Mouse (Mus musculus) CH12.LX (cell line): ENCODE data around the gene Spsb4. TPM values are rescaled to one million over a fixed set of nuclear protein-coding genes. Genes with fewer than 3 reads are reported as not detected.

Experiments used
- DNase-seq: peaks from one replicate; pipeline ENCODE4 v3.0.0-alpha.2; 2013; ENCODE audit errors: extremely low read depth
- H3K27ac ChIP-seq: 2 replicates; pipeline ENCODE4 v1.5.1; 2012; ENCODE audit warnings: low read depth, mild to moderate bottlenecking, control low read depth, moderate library complexity; ENCODE audit not compliant: insufficient read depth
- H3K27me3 ChIP-seq: replicated peaks from 2 replicates; pipeline ENCODE3; 2012; ENCODE audit warnings: inconsistent platforms
- H3K36me3 ChIP-seq, 2 experiments: replicated peaks in 1 of 2; 2 replicates each; pipeline versions ENCODE3 to v1.6.1; 2012; ENCODE audit warnings: inconsistent platforms in 1 of 2, low read length in 1 of 2, mild to moderate bottlenecking in 1 of 2, mixed read lengths in 1 of 2, moderate library complexity in 1 of 2; ENCODE audit not compliant: control insufficient read depth in 1 of 2, insufficient read depth in 1 of 2
- H3K4me1 ChIP-seq, 2 experiments: 2 replicates each; pipeline ENCODE4 v1.6.1; 2012; ENCODE audit warnings: inconsistent platforms in 1 of 2, moderate library complexity in 1 of 2; ENCODE audit not compliant: insufficient read depth in 2 of 2, control insufficient read depth in 1 of 2
- H3K4me2 ChIP-seq: 2 replicates; pipeline ENCODE4 v1.6.1; 2012; ENCODE audit warnings: low read depth, mild to moderate bottlenecking, control low read depth; ENCODE audit not compliant: poor library complexity, insufficient read depth, severe bottlenecking
- H3K4me3 ChIP-seq, 3 experiments: fragments of 150-350 bp in 1 of 3; sonication (generic) in 1 of 3; replicated peaks in 1 of 3; 2 replicates each; pipeline versions ENCODE3 to v1.5.1; 2011 to 2012; ENCODE audit warnings: low read depth in 2 of 3, low read length in 2 of 3, mild to moderate bottlenecking in 2 of 3, moderate library complexity in 2 of 3, control low read depth in 1 of 3, improper control_type of control experiment in 1 of 3, inconsistent platforms in 1 of 3, mixed read lengths in 1 of 3; ENCODE audit not compliant: poor library complexity in 1 of 3
- H3K79me2 ChIP-seq: replicated peaks from 2 replicates; pipeline ENCODE4 v1.6.1; 2012; ENCODE audit warnings: mild to moderate bottlenecking, moderate library complexity; ENCODE audit not compliant: control insufficient read depth, poor library complexity, insufficient read depth, severe bottlenecking; ENCODE audit errors: extremely low read depth
- H3K9ac ChIP-seq: 2 replicates; pipeline ENCODE4 v1.6.1; 2012; ENCODE audit warnings: low read depth, mild to moderate bottlenecking, control low read depth, moderate library complexity; ENCODE audit not compliant: insufficient read depth
- H3K9me3 ChIP-seq: replicated peaks from 2 replicates; pipeline ENCODE3; 2012; ENCODE audit warnings: low read length, inconsistent platforms, mixed read lengths
- BHLHE40 ChIP-seq: IDR thresholded peaks from 2 replicates; pipeline ENCODE4 v1.6.1; 2011; ENCODE audit warnings: mild to moderate bottlenecking, low read depth, low read length, improper control_type of control experiment
- CHD1 ChIP-seq: IDR thresholded peaks from 2 replicates; pipeline ENCODE4 v1.6.1; 2012; ENCODE audit warnings: low read depth, low read length, improper control_type of control experiment, inconsistent platforms
- CTCF ChIP-seq, 2 experiments: IDR thresholded peaks in 1 of 2; conservative IDR thresholded peaks in 1 of 2; 2 replicates each; pipeline ENCODE4 v1.5.1; 2011 to 2012; ENCODE audit warnings: low read depth in 2 of 2, low read length in 2 of 2, improper control_type of control experiment in 1 of 2, inconsistent platforms in 1 of 2, mild to moderate bottlenecking in 1 of 2, moderate library complexity in 1 of 2
- ELF1 ChIP-seq: IDR thresholded peaks from 2 replicates; pipeline ENCODE4 v1.6.1; 2014; ENCODE audit warnings: low read depth, mild to moderate bottlenecking, inconsistent platforms, low read length, improper control_type of control experiment
- EP300 ChIP-seq: IDR thresholded peaks from 2 replicates; pipeline ENCODE4 v1.6.1; 2011; ENCODE audit warnings: low read length, improper control_type of control experiment
- ETS1 ChIP-seq: conservative IDR thresholded peaks from 2 replicates; pipeline ENCODE4 v1.6.1; 2012; ENCODE audit warnings: low read depth, mild to moderate bottlenecking, inconsistent platforms, low read length, improper control_type of control experiment, moderate library complexity
- GABPA ChIP-seq: IDR thresholded peaks from 2 replicates; pipeline ENCODE4 v1.6.1; 2012; ENCODE audit warnings: low read depth, low read length, improper control_type of control experiment, inconsistent platforms; ENCODE audit not compliant: insufficient replicate concordance
- HCFC1 ChIP-seq: IDR thresholded peaks from 2 replicates; pipeline ENCODE4 v1.6.1; 2012; ENCODE audit warnings: low read depth, mild to moderate bottlenecking, inconsistent platforms, low read length, improper control_type of control experiment
- IRF4 ChIP-seq: IDR thresholded peaks from 2 replicates; pipeline ENCODE4 v1.6.1; 2014; ENCODE audit warnings: low read depth, mild to moderate bottlenecking, inconsistent platforms, low read length, improper control_type of control experiment
- JUN ChIP-seq: IDR thresholded peaks from 2 replicates; pipeline ENCODE4 v1.6.1; 2011; ENCODE audit warnings: low read depth, mild to moderate bottlenecking, low read length, improper control_type of control experiment, moderate library complexity; ENCODE audit not compliant: insufficient read depth
- JUND ChIP-seq: conservative IDR thresholded peaks from 2 replicates; pipeline ENCODE4 v1.6.1; 2011; ENCODE audit warnings: low read depth, low read length, improper control_type of control experiment
- MAX ChIP-seq: IDR thresholded peaks from 2 replicates; pipeline ENCODE4 v1.6.1; 2011; ENCODE audit warnings: low read length, improper control_type of control experiment
- MAZ ChIP-seq: IDR thresholded peaks from 2 replicates; pipeline ENCODE4 v1.6.1; 2012; ENCODE audit warnings: low read depth, mild to moderate bottlenecking, inconsistent platforms, low read length, improper control_type of control experiment, moderate library complexity
- NELFE ChIP-seq: IDR thresholded peaks from 2 replicates; pipeline ENCODE4 v1.6.1; 2011; ENCODE audit warnings: low read depth, low read length, improper control_type of control experiment
- NRF1 ChIP-seq: IDR thresholded peaks from 2 replicates; pipeline ENCODE4 v1.6.1; 2014; ENCODE audit warnings: low read depth, mild to moderate bottlenecking, inconsistent platforms, low read length, improper control_type of control experiment, moderate library complexity
- PAX5 ChIP-seq: IDR thresholded peaks from 2 replicates; pipeline ENCODE4 v1.6.1; 2012; ENCODE audit warnings: low read length, inconsistent platforms, mixed read lengths
- POLR2A ChIP-seq: IDR thresholded peaks from 2 replicates; pipeline ENCODE4 v1.6.1; 2011; ENCODE audit warnings: low read depth, mild to moderate bottlenecking, improper control_type of control experiment, low read length
- POLR2AphosphoS2 ChIP-seq: IDR thresholded peaks from 2 replicates; pipeline ENCODE4 v1.6.1; 2011; ENCODE audit warnings: low read depth, low read length, improper control_type of control experiment
- RAD21 ChIP-seq: IDR thresholded peaks from 2 replicates; pipeline ENCODE4 v1.6.1; 2011; ENCODE audit warnings: low read depth, mild to moderate bottlenecking, low read length, improper control_type of control experiment, moderate library complexity
- SIN3A ChIP-seq: IDR thresholded peaks from 2 replicates; pipeline ENCODE4 v1.6.1; 2012; ENCODE audit warnings: low read length, improper control_type of control experiment, inconsistent platforms
- SMC3 ChIP-seq: IDR thresholded peaks from 2 replicates; pipeline ENCODE4 v1.6.1; 2011; ENCODE audit warnings: low read depth, low read length, improper control_type of control experiment
- TCF12 ChIP-seq: IDR thresholded peaks from 2 replicates; pipeline ENCODE4 v1.6.1; 2014; ENCODE audit warnings: low read depth, mild to moderate bottlenecking, inconsistent platforms, low read length, improper control_type of control experiment
- USF1 ChIP-seq: IDR thresholded peaks from 2 replicates; pipeline ENCODE4 v1.6.1; 2014; ENCODE audit warnings: low read depth, mild to moderate bottlenecking, inconsistent platforms, low read length, improper control_type of control experiment
- USF2 ChIP-seq: conservative IDR thresholded peaks from 2 replicates; pipeline ENCODE4 v1.6.1; 2011; ENCODE audit warnings: low read depth, low read length, improper control_type of control experiment
- ZC3H11A ChIP-seq: IDR thresholded peaks from 2 replicates; pipeline ENCODE4 v1.6.1; 2012; ENCODE audit warnings: low read depth, mild to moderate bottlenecking, inconsistent platforms, low read length, improper control_type of control experiment
- ZNF384 ChIP-seq: IDR thresholded peaks from 2 replicates; pipeline ENCODE4 v1.6.1; 2012; ENCODE audit warnings: low read depth, low read length, improper control_type of control experiment, inconsistent platforms
- dilution Hi-C: fragments of 300-500 bp; cut with MboI; formaldehyde crosslinking; loops from 2 replicates; pipeline ENCODE4 v1.14.3; 2020; ENCODE audit warnings: low sequenced_read_pairs; ENCODE audit not compliant: extremely low pct_unique_long_range_greater_than_20kb, extremely low pct_ligation_motif_present
- in situ Hi-C: fragments of 300-500 bp; cut with MboI; formaldehyde crosslinking; loops from 3 replicates; pipeline ENCODE4 v1.14.3; 2019; ENCODE audit warnings: low sequenced_read_pairs, low pct_ligation_motif_present, low pct_unique_long_range_greater_than_20kb, mixed read lengths
- polyA plus RNA-seq: library from polyadenylated mRNA; unstranded; fragments of >175 nt; gene quantifications from 2 replicates; pipeline ENCODE4 v1.2.1, GENCODE M21; 2012; ENCODE audit warnings: low read depth; ENCODE audit not compliant: insufficient read length
- total RNA-seq, 2 experiments: library from RNA; depleted of rRNA; stranded (reverse); fragments of 300-350 nt in 1 of 2; fragments of >200 nt in 1 of 2; gene quantifications; 2 replicates each; pipeline ENCODE4 v1.2.3; 2012 to 2014

Spsb4 gene
- total and polyA plus RNA-seq, 3 experiments, result not detected

- dilution Hi-C loops, result no loop called here
- in situ Hi-C loops, result no loop called here
- TF ChIP-seq POLR2AphosphoS2, result no peak
- H3K27me3 ChIP-seq, result no peaks in the 10 kb centered on the region
- no peaks in the 10 kb centered on the region for H3K36me3 ChIP-seq
- no peak overlapping the region for H3K4me2 ChIP-seq
- H3K9me3 ChIP-seq, result no peaks in the 10 kb centered on the region
- H3K9ac ChIP-seq, result no peak overlapping the region
- no peak overlapping the region for H3K27ac ChIP-seq
- no peaks in the 10 kb centered on the region for H3K4me1 ChIP-seq
- no peak overlapping the region for H3K4me3 ChIP-seq
- no peaks in the 10 kb centered on the region for H3K79me2 ChIP-seq
- no peak for DNase-seq
Measured at GRCm38 (mm10) chr9:97055906-97056305, 37.3 kb upstream of the Spsb4 start.

GRCm38 (mm10) chr9:97051176-97051575, 32.5 kb upstream of the Spsb4 start:
- in situ Hi-C loops, result no loop called here
- Histone ChIP-seq H3K4me2 (no peak overlapping the region), H3K4me1 (no peaks in the 10 kb centered on the region), H3K9me3 (no peaks in the 10 kb centered on the region), H3K9ac (no peak overlapping the region), H3K27me3 (no peaks in the 10 kb centered on the region), H3K79me2 (no peaks in the 10 kb centered on the region), H3K36me3 (no peaks in the 10 kb centered on the region), H3K4me3 (no peak overlapping the region), H3K27ac (no peak overlapping the region)
- dilution Hi-C loops, result no loop called here
- DNase-seq, result no peak
- TF ChIP-seq ZC3H11A, result no peak
- TF ChIP-seq SIN3A, result no peak
- no peak for TF ChIP-seq EP300
- no peak for TF ChIP-seq JUN
- TF ChIP-seq CTCF (conservative IDR thresholded peaks at IDR 0.05 in 1 of 2, IDR thresholded peaks at IDR 0.05 in 1 of 2; ENCODE audit: low read depth in 2 of 2, low read length in 2 of 2), result no peak
- TF ChIP-seq TCF12, result no peak
- no peak for TF ChIP-seq HCFC1
- TF ChIP-seq ETS1, result no peak
- TF ChIP-seq BHLHE40, result no peak
- TF ChIP-seq PAX5, result no peak
- TF ChIP-seq NRF1, result no peak
- no peak for TF ChIP-seq NELFE
- no peak for TF ChIP-seq IRF4
- no peak for TF ChIP-seq GABPA

GRCm38 (mm10) chr9:97046240-97046639, 27.6 kb upstream of the Spsb4 start:
- H3K27me3 ChIP-seq, result no peaks in the 10 kb centered on the region
- no peak overlapping the region for H3K4me2 ChIP-seq
- H3K36me3 ChIP-seq, result no peaks in the 10 kb centered on the region
- no peak overlapping the region for H3K9ac ChIP-seq
- no peaks in the 10 kb centered on the region for H3K9me3 ChIP-seq
- DNase-seq, result no peak
- no peak overlapping the region for H3K27ac ChIP-seq
- H3K4me3 ChIP-seq, result no peak overlapping the region
- H3K79me2 ChIP-seq, result no peaks in the 10 kb centered on the region
- in situ Hi-C loops, result no loop called here
- dilution Hi-C loops, result no loop called here
- no peak for TF ChIP-seq POLR2A
- TF ChIP-seq USF1, result no peak
- no peak for TF ChIP-seq MAX
- no peak for TF ChIP-seq JUND
- TF ChIP-seq NRF1, result no peak
- TF ChIP-seq POLR2AphosphoS2, result no peak
- no peak for TF ChIP-seq CHD1
- no peak for TF ChIP-seq JUN
- no peak for TF ChIP-seq CTCF (conservative IDR thresholded peaks at IDR 0.05 in 1 of 2, IDR thresholded peaks at IDR 0.05 in 1 of 2; ENCODE audit: low read depth in 2 of 2, low read length in 2 of 2)
- TF ChIP-seq ETS1, result no peak
- TF ChIP-seq USF2, result no peak
- no peak for TF ChIP-seq RAD21
- no peak for TF ChIP-seq ELF1
- no peak for TF ChIP-seq IRF4
- TF ChIP-seq SMC3, result no peak
- TF ChIP-seq MAZ, result no peak
- no peak for TF ChIP-seq SIN3A
- no peak for TF ChIP-seq GABPA
- no peak for TF ChIP-seq ZNF384
- no peaks in the 10 kb centered on the region for H3K4me1 ChIP-seq
